Mouse (Mus musculus) myocyte (in vitro differentiated cells): ENCODE results near the gene Aplnr.

Source experiments
- POLR2A ChIP-seq: IDR thresholded peaks from one replicate; pipeline ENCODE4 v1.6.1; 2011; ENCODE audit warnings: low read depth, mild to moderate bottlenecking, control low read depth, moderate library complexity; ENCODE audit not compliant: insufficient read length
- TCF12 ChIP-seq: IDR thresholded peaks from one replicate; pipeline ENCODE4 v1.6.1; 2011; ENCODE audit warnings: mild to moderate bottlenecking, control low read depth; ENCODE audit not compliant: poor library complexity, insufficient read depth, severe bottlenecking

GRCm38 (mm10) chr2:85140833-85141232, 4.8 kb downstream of the Aplnr start:
- no peak for TF ChIP-seq POLR2A
- TF ChIP-seq TCF12: no peak
